Mouse (Mus musculus) ES-CJ7 (cell line): ENCODE data around the gene Aspscr1.

Experiments used
- DNase-seq: peaks from one replicate; pipeline ENCODE4 v3.0.0; 2011; ENCODE audit warnings: low read depth, low spot score

The Aspscr1 gene

DNA sequence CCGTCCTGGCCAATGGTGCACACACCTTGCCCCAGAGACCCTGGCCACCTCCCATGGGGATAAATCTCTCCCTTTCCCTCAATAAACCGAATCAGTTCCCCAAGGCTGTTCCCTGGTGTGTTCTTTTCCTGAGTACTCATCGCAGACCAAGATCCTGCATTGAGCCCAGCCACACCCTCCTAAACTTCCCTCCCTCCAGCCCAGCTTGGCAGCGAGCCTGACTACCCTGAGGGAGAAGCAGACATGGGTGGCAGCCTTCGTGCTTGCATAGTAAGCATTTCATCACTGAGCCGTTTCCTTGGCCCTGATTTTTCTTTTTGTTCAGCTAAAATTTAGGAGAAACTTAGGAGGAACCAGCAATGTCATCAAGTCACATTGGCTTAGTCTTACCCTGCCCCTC is 60.7 kb downstream of the Aspscr1 start:
- DNase-seq = no peak

DNA sequence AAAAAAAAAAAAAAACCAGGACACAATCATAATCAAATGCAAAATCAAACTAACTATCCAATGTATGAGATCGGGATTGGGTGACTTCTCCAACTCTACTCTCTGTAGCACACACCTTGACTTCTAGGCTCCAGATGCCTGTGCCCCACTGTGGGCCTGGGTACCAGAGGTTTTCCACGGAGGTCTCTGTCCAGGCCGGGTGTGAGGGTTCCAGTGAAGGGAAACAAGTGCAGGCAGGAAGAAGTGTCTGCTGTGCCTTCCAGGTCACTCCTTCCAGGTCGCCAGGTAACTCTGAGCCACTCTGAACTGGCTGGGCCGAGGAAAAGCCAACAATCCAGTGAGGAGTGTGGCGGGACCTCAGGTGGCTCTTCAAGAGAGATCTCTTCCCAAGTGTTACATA is 63.7 kb downstream of the Aspscr1 start:
- no peak for DNase-seq

DNA sequence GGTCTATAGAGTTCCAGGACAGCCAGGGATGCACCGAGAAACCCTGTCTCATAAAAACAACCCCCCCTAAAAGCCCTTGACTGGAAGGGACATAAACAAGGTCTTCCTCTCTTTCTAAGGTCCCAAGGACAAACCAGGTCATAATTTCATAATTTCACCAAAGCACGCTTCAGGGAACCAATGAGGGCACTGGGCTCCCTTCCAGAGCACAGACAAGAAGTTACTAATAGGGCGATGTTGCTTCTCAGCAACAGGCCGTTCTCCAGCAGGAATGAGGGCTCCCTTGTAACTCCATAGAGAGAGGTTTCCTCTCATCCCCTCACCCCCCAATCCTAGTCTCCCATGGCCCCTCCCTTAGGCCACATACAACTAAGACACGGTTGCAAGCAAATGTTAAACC is 68.2 kb downstream of the Aspscr1 start:
- DNase-seq = no peak

DNA sequence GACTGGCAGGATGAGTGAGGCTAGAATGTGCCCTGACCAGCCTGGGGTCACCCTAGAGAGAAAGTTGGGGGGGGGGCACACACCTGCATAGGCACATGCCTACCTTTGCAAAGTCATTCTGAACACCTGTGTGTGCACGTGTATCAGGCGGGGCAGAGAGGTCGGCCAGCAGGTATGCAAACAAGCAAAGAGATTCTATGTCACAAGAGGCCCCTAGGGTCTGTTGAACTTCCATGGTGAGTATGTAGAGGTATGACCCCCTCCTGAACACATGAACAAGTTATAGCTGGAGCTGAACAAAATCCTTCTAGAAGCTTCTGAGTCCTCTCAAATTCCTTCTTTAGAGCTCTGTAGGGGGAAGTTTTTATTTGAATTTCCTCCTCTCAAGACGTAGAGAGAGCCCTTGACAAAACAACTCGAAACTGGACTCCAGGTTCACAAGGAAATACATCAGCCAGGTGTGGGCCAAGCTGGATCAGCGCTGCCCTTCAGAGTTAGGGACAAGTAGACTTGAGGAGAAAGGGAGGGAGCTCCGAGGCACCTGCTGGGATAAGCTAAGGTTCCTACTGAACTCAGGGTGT is 71.4 kb downstream of the Aspscr1 start:
- no peak for DNase-seq

DNA sequence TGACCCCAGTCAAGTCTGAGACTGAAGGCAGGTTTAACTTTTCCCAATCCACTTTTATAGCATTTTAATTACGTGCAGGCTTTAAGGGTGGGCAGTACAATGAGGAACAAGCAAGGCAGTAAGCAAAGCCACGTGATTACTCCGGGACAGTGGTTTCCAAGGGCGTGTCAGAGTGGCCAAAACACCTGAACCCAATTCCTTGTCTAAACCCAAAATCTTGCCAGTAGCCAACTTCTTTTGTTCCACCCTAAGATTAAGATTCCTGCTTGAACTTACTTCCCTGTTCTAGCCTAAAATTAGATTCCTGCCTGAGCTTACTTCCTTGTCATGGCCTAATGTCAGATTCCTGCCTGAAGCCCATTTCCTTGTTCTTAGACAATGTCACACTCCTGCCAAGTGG is 75.2 kb downstream of the Aspscr1 start:
- DNase-seq = no peak

DNA sequence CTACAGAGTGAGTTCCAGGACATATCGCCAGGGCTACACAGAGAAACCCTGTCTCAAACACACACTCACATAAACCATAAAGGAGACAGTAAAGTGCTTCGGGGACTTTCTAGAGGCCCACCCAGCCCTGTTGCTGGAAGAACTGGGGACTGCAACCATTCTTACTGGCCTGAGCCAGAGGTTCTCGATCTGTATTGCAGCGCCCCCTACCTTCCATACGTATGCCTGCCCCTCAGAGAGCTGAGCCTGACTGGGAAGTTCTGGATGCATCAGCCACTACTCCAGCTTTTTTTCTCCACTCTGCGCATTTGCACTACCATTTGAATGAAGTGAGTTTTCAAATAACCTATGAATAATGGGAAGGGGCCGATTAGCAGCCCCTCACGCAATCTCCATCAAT is 76.7 kb downstream of the Aspscr1 start:
- DNase-seq = peak; percentile 80

DNA sequence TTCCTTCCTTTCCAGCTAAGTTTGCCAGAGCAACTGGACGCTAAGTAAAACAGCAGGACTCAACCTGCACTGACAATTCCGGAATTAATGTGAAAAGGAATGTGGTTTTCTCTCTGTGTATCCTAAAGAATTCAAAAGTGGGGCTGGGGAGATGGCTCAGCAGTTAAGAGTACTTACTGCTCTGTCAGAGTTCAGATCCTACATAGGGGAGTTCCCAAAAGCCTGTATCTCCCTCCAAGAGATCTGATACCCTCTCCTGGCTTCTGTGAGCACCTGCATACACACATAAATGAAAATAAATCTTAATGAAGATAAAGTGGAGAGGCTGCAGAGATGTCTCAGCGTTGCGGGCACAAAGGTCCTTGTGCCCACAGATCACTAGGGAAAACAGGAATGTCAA is 78.8 kb downstream of the Aspscr1 start:
- DNase-seq = no peak
